Mouse (Mus musculus) forebrain, embryonic 10.5 days (tissue): ENCODE data around the gene Sgpp1. TPM values are rescaled to one million over a fixed set of nuclear protein-coding genes. Genes with fewer than 3 reads are reported as not detected.

ENCODE experiments used
- DNase-seq: peaks from one replicate; pipeline ENCODE4 v3.0.0-alpha.2; 2017; ENCODE audit warnings: low spot score; ENCODE audit errors: extremely low spot score
- H3K27ac ChIP-seq: fragments of 300-500 bp; sonication (generic); 2 replicates; pipeline ENCODE4 v1.5.1; 2016; ENCODE audit warnings: mild to moderate bottlenecking
- H3K27me3 ChIP-seq: fragments of 300-500 bp; sonication (generic); 2 replicates; pipeline ENCODE4 v1.6.1; 2016; ENCODE audit warnings: mild to moderate bottlenecking; ENCODE audit not compliant: poor library complexity, severe bottlenecking
- H3K36me3 ChIP-seq: fragments of 300-500 bp; sonication (generic); replicated peaks from 2 replicates; pipeline ENCODE4 v1.6.1; 2016; ENCODE audit warnings: mild to moderate bottlenecking, moderate library complexity
- H3K4me1 ChIP-seq: fragments of 300-500 bp; sonication (generic); 2 replicates; pipeline ENCODE4 v1.6.1; 2016
- H3K4me3 ChIP-seq: fragments of 300-500 bp; sonication (generic); 2 replicates; pipeline ENCODE4 v1.5.1; 2016; ENCODE audit warnings: mild to moderate bottlenecking, moderate library complexity
- H3K9me3 ChIP-seq: fragments of 300-500 bp; sonication (generic); 2 replicates; pipeline ENCODE4 v1.6.1; 2016; ENCODE audit warnings: mild to moderate bottlenecking, moderate library complexity
- WGBS: fragments of 180-500 bp; shearing (Covaris S2); methylation state at CpG from one replicate; pipeline ENCODE4 v1.1.7; 2016; 5-methylcytosine and 5-hydroxymethylcytosine counted together
- polyA plus RNA-seq: library from polyadenylated mRNA; unstranded; fragments of >200 nt; fragmentation: Nextera tagmentation; extraction: Ambion mirVana; gene quantifications from 2 replicates; pipeline ENCODE4 v1.2.1, GENCODE M21; 2016

The Sgpp1 gene
- polyA plus RNA-seq, result 5.5 and 5.8 TPM in 2 replicates

DNA sequence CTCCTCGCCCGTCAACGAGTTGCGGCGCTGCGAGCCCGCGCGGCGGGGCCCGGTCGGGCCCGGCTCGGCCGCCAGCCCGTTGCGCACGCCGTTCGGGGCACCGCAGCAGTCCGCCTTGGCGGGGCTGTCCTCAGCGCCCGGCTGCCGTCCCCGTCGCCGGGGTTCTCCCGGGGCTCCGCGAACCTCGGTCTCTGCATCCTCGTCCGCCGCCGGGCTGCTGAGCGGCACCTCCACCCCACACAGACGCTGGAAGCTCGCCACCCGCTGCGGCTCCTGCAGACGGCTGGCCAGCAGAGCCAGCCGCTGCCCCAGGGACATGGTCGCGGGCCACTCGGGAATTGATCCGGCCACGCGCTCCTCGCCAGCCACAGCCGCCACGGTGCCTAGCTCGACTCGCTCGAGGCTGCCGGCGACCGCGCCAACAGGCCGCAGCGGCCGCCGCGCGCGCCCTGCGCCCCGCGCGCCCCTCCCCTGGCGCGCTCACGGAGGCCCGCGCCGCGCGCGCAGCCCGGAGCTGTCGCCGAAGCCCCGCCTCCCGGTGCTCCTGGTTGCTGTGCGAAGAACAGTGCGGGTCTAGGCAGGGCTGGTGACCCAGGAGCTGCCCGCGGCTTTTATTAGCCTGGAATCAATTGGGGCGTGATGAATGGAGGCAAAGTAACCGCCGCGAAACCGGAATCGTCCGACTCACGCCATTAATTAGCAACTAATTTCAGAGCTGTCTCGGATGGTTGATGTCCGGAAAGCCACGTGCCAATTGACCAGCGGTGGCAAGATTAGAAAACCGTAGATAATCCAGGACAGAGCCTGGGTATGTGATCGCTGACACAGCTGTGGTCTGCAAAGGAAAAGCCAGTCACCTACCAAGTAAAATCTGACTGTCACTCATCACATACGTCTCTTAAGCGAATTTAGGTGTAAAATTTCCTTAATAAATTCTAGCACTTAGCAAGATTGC is at the start of gene Sgpp1:
Sgpp1 (minus strand) TSS at position 484 of the 955 bp plus-strand sequence.
- H3K36me3 ChIP-seq, result no peaks in the 10 kb centered on the region
- H3K4me1 ChIP-seq, result peaks cover 35% of the 10 kb centered on the region
- H3K27ac ChIP-seq, result peak within 1 kb of the TSS; percentile 92
- H3K27me3 ChIP-seq, result peaks cover 71% of the 10 kb centered on the region
- no peaks in the 10 kb centered on the region for H3K9me3 ChIP-seq
- H3K4me3 ChIP-seq, result peak within 1 kb of the TSS; percentile 63
- peak; percentile 82 for DNase-seq
- under 1% methylated on average over 105 of the region's 105 CpGs for WGBS

DNA sequence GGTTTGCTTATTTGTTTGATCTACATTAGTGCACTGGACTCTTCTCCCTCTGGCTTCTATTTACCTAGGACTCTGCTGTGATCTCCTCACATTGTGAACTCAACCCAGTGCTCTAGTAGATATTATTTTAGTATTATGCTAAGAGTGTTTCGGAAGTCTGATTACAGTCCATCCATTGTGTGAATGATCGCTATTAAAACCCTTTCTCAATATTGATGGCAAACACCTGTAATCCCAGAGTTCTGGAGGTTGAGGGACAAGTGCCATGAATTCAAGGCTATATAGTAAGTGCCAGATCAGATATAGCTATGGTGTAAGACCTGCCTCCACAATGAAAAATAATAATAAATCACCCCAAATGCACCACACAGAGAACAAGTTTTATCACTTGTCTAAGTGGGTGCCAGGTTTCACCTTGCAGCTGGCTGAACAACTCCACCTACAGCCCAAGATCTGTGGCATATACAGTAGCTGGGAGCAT is 48.8 kb upstream of the Sgpp1 start:
- Histone ChIP-seq H3K36me3 (no peaks in the 10 kb centered on the region), H3K9me3 (no peaks in the 10 kb centered on the region), H3K27ac (no peak overlapping the region), H3K27me3 (no peaks in the 10 kb centered on the region), H3K4me3 (no peak overlapping the region), H3K4me1 (peaks cover 6% of the 10 kb centered on the region)
- WGBS, result 88% methylated on average over 2 of the region's 2 CpGs
- no peak for DNase-seq

DNA sequence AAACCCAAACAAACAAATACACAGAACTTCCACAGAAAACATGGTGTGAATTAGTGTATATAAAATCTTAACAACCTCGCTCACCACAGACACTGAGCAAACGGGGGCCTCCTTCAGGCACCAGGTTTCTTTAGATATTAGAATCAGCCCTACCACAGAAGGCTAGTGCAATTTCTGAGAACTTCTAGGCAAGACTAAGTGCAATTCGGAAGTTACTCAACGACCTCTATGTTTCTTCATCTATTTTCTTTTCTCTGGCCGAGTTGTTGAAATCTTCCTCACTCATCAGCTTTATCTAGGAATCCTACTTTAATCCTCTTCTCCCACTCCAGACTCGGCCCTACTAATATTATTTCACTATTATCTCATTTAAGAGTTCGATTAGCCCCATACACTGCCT is 46.5 kb upstream of the Sgpp1 start:
- WGBS, result 91% methylated on average over 7 of the region's 7 CpGs
- H3K27ac ChIP-seq, result no peak overlapping the region
- H3K27me3 ChIP-seq, result no peaks in the 10 kb centered on the region
- DNase-seq, result no peak
- H3K4me3 ChIP-seq, result no peak overlapping the region
- H3K4me1 ChIP-seq, result peaks cover 6% of the 10 kb centered on the region
- no peaks in the 10 kb centered on the region; the same call in 1 of the 2 replicates for H3K9me3 ChIP-seq
- H3K36me3 ChIP-seq, result no peaks in the 10 kb centered on the region

GRCm38 (mm10) chr12:75781445-75781844 is 45.9 kb upstream of the Sgpp1 start:
- peaks cover 6% of the 10 kb centered on the region for H3K4me1 ChIP-seq
- no peaks in the 10 kb centered on the region; the same call in 1 of the 2 replicates for H3K9me3 ChIP-seq
- no peak overlapping the region for H3K4me3 ChIP-seq
- no peaks in the 10 kb centered on the region for H3K27me3 ChIP-seq
- no peak overlapping the region for H3K27ac ChIP-seq
- DNase-seq, result no peak
- no peaks in the 10 kb centered on the region for H3K36me3 ChIP-seq

DNA sequence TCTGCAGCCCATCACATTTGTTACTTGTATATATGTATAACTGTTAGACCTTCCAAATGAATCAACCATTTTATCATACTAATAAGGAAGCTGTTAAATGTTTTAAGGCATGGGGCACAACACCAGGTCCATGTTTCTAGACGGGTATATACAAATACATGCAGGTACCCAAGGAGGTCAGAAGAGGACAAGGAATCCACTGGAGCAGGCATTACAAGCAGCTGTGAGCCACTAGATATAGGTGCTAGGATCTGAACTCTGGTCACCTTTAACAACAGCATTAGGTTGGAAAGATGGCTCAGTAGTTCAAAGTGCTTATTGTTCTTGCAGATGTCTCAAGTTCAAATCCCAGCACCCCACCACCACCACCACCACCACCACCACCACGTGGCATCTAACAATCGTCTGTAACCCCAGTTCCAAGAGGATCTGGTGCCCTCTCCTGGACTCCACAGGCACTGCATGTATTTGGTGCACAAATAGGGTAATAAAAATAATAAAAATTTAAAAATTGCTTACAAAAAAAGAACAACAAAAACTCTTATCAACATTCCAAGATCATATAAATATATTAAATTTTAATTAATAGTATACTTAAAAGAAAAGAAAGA is 37.0 kb upstream of the Sgpp1 start:
- Histone ChIP-seq H3K9me3 (no peaks in the 10 kb centered on the region; the same call in 1 of the 2 replicates), H3K27me3 (no peaks in the 10 kb centered on the region), H3K36me3 (no peaks in the 10 kb centered on the region), H3K27ac (no peak overlapping the region), H3K4me3 (no peak overlapping the region), H3K4me1 (no peaks in the 10 kb centered on the region)
- DNase-seq, result peak; percentile 46
- WGBS, result 30% methylated on average over 3 of the region's 3 CpGs

DNA sequence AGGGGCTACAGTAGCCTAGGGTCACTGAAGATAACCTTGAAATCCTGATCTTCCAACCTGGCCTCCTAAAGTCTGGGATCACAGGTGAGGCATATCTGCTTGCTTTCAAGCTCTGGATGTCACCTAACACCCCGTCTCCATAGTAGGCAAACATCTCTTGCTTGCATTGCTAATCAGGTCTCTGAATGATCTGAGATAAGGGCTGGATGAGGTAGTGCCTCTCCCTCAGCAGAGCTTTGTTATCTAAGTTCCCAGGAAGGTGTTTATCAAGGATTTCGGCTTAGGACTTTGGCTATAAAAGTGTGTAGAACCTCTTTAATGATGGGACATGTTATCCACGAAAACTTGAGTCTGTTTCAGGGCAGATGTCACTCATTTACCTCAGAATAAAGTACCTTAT is 35.9 kb upstream of the Sgpp1 start:
- H3K4me3 ChIP-seq, result no peak overlapping the region
- H3K4me1 ChIP-seq, result peaks cover 8% of the 10 kb centered on the region
- H3K9me3 ChIP-seq, result no peaks in the 10 kb centered on the region; the same call in 1 of the 2 replicates
- H3K36me3 ChIP-seq, result no peaks in the 10 kb centered on the region
- no peak for DNase-seq
- H3K27ac ChIP-seq, result no peak overlapping the region
- no peaks in the 10 kb centered on the region for H3K27me3 ChIP-seq
- WGBS, result 75% methylated on average over 3 of the region's 3 CpGs

DNA sequence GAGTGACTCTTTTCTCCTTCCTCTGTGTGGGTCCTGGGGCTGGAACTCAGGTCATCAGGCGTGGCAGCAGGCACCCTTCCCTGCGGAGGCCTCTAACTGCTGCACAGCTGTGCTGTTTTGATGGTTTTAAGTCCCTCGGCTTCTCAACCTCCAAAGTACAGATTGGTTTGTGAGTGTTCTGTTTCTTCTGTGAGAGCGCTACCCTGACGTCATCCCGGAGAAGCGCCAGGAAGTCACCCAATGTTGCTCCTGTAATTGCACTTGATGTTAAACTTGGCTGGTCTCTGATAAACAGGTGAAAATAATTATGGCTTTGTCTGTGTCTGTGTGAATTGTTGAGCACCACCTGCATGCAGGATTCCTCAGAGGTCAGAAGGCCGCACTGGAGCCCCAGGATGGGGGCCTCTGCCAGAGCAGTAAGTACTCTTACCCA is 31.4 kb upstream of the Sgpp1 start:
- WGBS, result 68% methylated on average over 8 of the region's 8 CpGs
- H3K9me3 ChIP-seq, result no peaks in the 10 kb centered on the region
- H3K4me1 ChIP-seq, result peaks cover 8% of the 10 kb centered on the region
- no peaks in the 10 kb centered on the region for H3K27me3 ChIP-seq
- H3K4me3 ChIP-seq, result no peak overlapping the region
- H3K27ac ChIP-seq, result no peak overlapping the region
- no peak for DNase-seq
- no peaks in the 10 kb centered on the region for H3K36me3 ChIP-seq

DNA sequence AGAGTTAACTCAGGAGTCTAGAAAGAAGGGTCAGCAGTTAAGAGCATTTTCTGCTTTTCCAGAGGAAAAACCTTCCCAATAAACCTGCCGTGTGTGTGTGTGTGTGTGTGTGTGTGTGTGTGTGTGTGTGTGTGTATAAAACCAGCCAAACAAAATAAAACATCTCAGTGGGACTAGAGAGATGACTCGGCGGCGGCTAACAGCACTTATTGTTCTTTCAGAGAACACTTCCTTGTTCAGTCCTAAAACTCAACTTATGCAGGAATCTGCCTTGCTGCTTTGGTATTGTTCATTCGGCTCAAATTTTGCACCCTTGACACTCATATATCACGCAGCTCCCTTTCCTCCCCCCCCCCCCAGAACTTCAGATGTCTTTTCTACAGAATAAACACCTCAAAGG is 30.9 kb upstream of the Sgpp1 start:
- Histone ChIP-seq H3K36me3 (no peaks in the 10 kb centered on the region), H3K4me1 (peaks cover 8% of the 10 kb centered on the region), H3K27ac (no peak overlapping the region), H3K27me3 (no peaks in the 10 kb centered on the region), H3K9me3 (no peaks in the 10 kb centered on the region), H3K4me3 (no peak overlapping the region)
- no peak for DNase-seq
- 77% methylated on average over 6 of the region's 6 CpGs for WGBS

GRCm38 (mm10) chr12:75765751-75766150 is 30.2 kb upstream of the Sgpp1 start:
- no peaks in the 10 kb centered on the region for H3K36me3 ChIP-seq
- 84% methylated on average over 3 of the region's 3 CpGs for WGBS
- no peaks in the 10 kb centered on the region for H3K9me3 ChIP-seq
- no peak for DNase-seq
- peaks cover 8% of the 10 kb centered on the region for H3K4me1 ChIP-seq
- no peak overlapping the region for H3K27ac ChIP-seq
- H3K27me3 ChIP-seq, result no peaks in the 10 kb centered on the region
- no peak overlapping the region for H3K4me3 ChIP-seq

DNA sequence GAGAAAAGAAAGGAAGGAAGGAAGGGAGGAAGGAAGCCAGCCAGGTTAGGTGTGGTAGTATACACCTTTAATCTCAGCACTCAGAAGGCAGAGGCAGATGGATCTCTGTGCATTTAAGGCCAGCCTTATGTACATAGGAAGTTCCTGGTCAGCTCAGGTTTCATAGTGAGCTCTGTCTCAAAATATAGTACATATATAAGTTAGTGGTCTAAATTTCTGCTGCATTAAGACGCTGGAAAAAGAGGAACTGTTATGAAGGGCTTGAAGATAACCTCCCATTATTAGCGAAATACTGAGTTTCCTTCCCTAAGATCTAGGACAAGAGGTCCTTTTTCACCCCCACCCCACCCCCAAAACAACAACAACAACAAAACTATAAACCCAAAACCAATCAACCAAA is 20.9 kb upstream of the Sgpp1 start:
- H3K9me3 ChIP-seq, result no peaks in the 10 kb centered on the region
- H3K4me3 ChIP-seq, result no peak overlapping the region
- no peak overlapping the region for H3K27ac ChIP-seq
- no peaks in the 10 kb centered on the region for H3K36me3 ChIP-seq
- no peak for DNase-seq
- WGBS, result 79% methylated on average over 2 of the region's 2 CpGs
- peaks cover 7% of the 10 kb centered on the region; the same call in 1 of the 2 replicates for H3K4me1 ChIP-seq
- H3K27me3 ChIP-seq, result no peaks in the 10 kb centered on the region

GRCm38 (mm10) chr12:75753730-75754129 is 18.2 kb upstream of the Sgpp1 start:
- DNase-seq, result no peak
- H3K27me3 ChIP-seq, result no peaks in the 10 kb centered on the region
- no peak overlapping the region for H3K4me3 ChIP-seq
- H3K27ac ChIP-seq, result no peak overlapping the region
- peaks cover 6% of the 10 kb centered on the region; the same call in 1 of the 2 replicates for H3K4me1 ChIP-seq
- no peaks in the 10 kb centered on the region for H3K9me3 ChIP-seq
- no peaks in the 10 kb centered on the region for H3K36me3 ChIP-seq
- WGBS, result 93% methylated on average over 8 of the region's 8 CpGs

- no peaks in the 10 kb centered on the region for H3K27me3 ChIP-seq
- H3K9me3 ChIP-seq, result no peaks in the 10 kb centered on the region
- H3K36me3 ChIP-seq, result no peaks in the 10 kb centered on the region
- H3K4me1 ChIP-seq, result peaks cover 6% of the 10 kb centered on the region; the same call in 1 of the 2 replicates
- WGBS, result 89% methylated on average over 3 of the region's 3 CpGs
- DNase-seq, result no peak
- H3K27ac ChIP-seq, result no peak overlapping the region
- H3K4me3 ChIP-seq, result no peak overlapping the region
Observed at GRCm38 (mm10) chr12:75752077-75752476, 16.5 kb upstream of the Sgpp1 start.

GRCm38 (mm10) chr12:75748574-75748973 is 13.0 kb upstream of the Sgpp1 start:
- H3K27me3 ChIP-seq, result no peaks in the 10 kb centered on the region
- 76% methylated on average over 4 of the region's 4 CpGs for WGBS
- DNase-seq, result no peak
- H3K27ac ChIP-seq, result no peak overlapping the region
- no peaks in the 10 kb centered on the region for H3K36me3 ChIP-seq
- no peak overlapping the region for H3K4me3 ChIP-seq
- peaks cover 6% of the 10 kb centered on the region; the same call in 1 of the 2 replicates for H3K4me1 ChIP-seq
- no peaks in the 10 kb centered on the region for H3K9me3 ChIP-seq
